Mouse (Mus musculus): ENCODE measurements around the gene Insm1. TPM values are rescaled to one million over a fixed set of nuclear protein-coding genes. Genes with fewer than 3 reads are reported as not detected.

Gene Insm1
- polyA plus RNA-seq, 1 experiment, result not detected

DNA sequence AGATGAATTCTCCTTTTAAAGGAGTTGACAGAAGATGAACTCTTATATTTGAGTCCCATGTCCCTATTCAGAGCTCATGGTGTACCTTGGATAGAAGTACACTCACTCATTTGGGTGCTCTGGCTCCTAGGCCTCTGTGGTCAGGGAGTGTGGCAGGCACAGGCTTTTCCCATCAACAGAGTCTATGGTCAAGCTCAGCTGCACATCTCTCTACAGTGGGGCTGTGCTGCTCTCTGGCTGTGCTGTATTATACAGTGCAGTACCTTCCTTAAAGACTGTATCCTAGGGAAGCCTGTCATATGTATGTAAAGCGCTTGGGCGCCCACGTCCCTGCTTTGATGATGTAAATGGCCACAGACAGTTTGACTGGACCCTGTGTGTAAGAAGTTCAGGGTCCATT lies 35.9 kb downstream of the Insm1 start:
- Histone ChIP-seq H3K36me3 (ENCODE audit: control insufficient read depth) (no peaks in the 10 kb centered on the region), H3K4me3 (replicated peaks) (no peak overlapping the region), H3K27me3 (ENCODE audit: control insufficient read depth) (no peaks in the 10 kb centered on the region), H3K4me1 (ENCODE audit: control insufficient read depth) (no peaks in the 10 kb centered on the region), H3K9me3 (ENCODE audit: control insufficient read depth, low read length) (no peaks in the 10 kb centered on the region)
- TF ChIP-seq GATA1 (IDR thresholded peaks at IDR 0.05; ENCODE audit: low read length), result no peak
- TF ChIP-seq TAL1 (IDR thresholded peaks at IDR 0.05; ENCODE audit: low read length), result no peak

DNA sequence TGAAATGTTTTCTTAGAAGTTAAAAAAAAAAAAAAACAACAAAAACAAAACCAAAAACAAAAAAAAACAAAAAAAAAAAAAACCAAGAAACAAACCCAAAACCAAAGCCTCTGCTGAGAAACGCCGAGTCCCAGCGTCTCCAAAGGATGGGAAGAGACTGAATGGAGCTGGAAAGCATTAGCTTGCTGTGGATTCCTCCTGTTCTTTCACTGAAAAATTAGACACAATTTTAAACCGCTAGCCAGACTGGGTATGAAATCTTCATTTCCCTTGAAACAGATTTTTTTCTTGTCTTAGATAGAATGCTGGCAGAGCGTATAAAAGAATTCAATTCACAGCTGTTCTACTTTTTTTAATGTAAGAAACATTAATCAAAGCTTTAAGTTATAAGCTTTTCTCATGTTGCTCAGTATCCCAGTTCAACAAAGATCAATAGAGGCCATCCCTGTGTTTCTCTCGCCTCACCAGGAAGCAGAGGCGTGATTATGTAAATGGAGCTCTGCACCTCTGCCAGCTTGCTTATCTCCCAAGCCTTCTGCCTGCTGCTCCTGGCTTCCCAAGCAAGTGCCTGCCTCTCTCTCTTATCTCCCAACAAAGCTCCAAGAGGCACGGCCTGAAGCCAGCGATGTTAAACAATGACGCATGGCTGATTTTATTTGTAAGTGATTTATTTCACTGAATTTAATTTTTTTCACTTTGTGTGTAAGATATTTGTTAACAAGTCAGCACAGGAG lies 37.2 kb downstream of the Insm1 start:
- Histone ChIP-seq H3K4me3 (replicated peaks) (no peak overlapping the region), H3K4me1 (ENCODE audit: control insufficient read depth) (no peaks in the 10 kb centered on the region), H3K36me3 (ENCODE audit: control insufficient read depth) (no peaks in the 10 kb centered on the region), H3K9me3 (ENCODE audit: control insufficient read depth, low read length) (no peaks in the 10 kb centered on the region), H3K27me3 (ENCODE audit: control insufficient read depth) (no peaks in the 10 kb centered on the region)
- TF ChIP-seq GATA1 (IDR thresholded peaks at IDR 0.05; ENCODE audit: low read length) (no peak), TAL1 (IDR thresholded peaks at IDR 0.05; ENCODE audit: low read length) (no peak)

- Histone ChIP-seq H3K4me3 (replicated peaks) (no peak overlapping the region), H3K4me1 (ENCODE audit: control insufficient read depth) (no peaks in the 10 kb centered on the region), H3K27me3 (ENCODE audit: control insufficient read depth) (no peaks in the 10 kb centered on the region), H3K36me3 (ENCODE audit: control insufficient read depth) (no peaks in the 10 kb centered on the region), H3K9me3 (ENCODE audit: control insufficient read depth, low read length) (no peaks in the 10 kb centered on the region)
- no peak for TF ChIP-seq GATA1 (IDR thresholded peaks at IDR 0.05; ENCODE audit: low read length)
- no peak for TF ChIP-seq TAL1 (IDR thresholded peaks at IDR 0.05; ENCODE audit: low read length)
These were observed 38.3 kb downstream of the Insm1 start for GRCm38 (mm10) chr2:146259787-146260560.

- Histone ChIP-seq H3K4me1 (ENCODE audit: control insufficient read depth) (no peaks in the 10 kb centered on the region), H3K36me3 (ENCODE audit: control insufficient read depth) (no peaks in the 10 kb centered on the region), H3K9me3 (ENCODE audit: control insufficient read depth, low read length) (no peaks in the 10 kb centered on the region), H3K4me3 (replicated peaks) (no peak overlapping the region), H3K27me3 (ENCODE audit: control insufficient read depth) (no peaks in the 10 kb centered on the region)
- TF ChIP-seq GATA1 (IDR thresholded peaks at IDR 0.05; ENCODE audit: low read length), result no peak
- TF ChIP-seq TAL1 (IDR thresholded peaks at IDR 0.05; ENCODE audit: low read length), result no peak
These were observed 39.4 kb downstream of the Insm1 start for GRCm38 (mm10) chr2:146261146-146261545.

DNA sequence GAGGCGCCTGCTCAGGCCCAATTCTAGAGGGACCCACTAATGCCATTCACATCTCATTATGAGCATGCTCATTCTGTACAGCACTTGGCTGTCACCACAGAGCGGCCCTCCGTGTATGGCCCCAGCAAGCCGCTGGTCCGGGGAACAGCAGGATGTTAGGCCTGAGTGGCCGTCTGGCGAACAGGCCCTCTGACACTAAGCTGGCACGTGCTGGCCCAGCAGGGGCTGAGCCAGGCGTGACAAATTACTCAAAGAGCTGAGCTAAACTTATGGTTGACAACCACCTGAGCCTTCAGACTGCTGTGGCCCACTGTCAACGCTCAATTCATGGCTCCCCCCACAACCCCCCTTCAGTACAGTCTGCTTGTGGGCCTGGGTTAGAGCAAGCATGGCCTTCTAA lies 40.5 kb downstream of the Insm1 start:
- no peak overlapping the region for H3K4me3 ChIP-seq (replicated peaks)
- H3K4me1 ChIP-seq (ENCODE audit: control insufficient read depth), result no peaks in the 10 kb centered on the region
- no peak for TF ChIP-seq TAL1 (IDR thresholded peaks at IDR 0.05; ENCODE audit: low read length)
- TF ChIP-seq GATA1 (IDR thresholded peaks at IDR 0.05; ENCODE audit: low read length), result no peak
- no peaks in the 10 kb centered on the region for H3K9me3 ChIP-seq (ENCODE audit: control insufficient read depth, low read length)
- no peaks in the 10 kb centered on the region for H3K27me3 ChIP-seq (ENCODE audit: control insufficient read depth)
- H3K36me3 ChIP-seq (ENCODE audit: control insufficient read depth), result no peaks in the 10 kb centered on the region

DNA sequence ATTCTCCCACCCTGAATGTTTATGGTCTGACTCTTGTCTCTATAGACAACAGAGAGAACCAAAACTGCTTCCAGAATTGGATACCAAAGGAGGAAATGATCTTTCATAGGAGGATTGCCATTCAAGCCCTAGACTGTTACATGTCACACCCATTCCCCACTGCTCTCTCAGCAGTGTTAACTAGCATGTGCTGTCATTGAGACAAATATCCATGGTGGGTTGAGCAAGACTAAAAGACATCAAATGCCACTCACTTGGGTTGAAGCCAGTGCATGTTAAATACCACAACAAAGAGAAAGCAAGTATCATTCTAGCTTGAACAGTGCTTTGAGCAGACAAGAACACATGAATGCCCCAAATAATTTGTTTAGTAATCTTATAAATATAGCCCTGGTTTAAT lies 41.2 kb downstream of the Insm1 start:
- Histone ChIP-seq H3K4me1 (ENCODE audit: control insufficient read depth) (no peaks in the 10 kb centered on the region), H3K36me3 (ENCODE audit: control insufficient read depth) (no peaks in the 10 kb centered on the region), H3K27me3 (ENCODE audit: control insufficient read depth) (no peaks in the 10 kb centered on the region), H3K4me3 (replicated peaks) (no peak overlapping the region), H3K9me3 (ENCODE audit: control insufficient read depth, low read length) (no peaks in the 10 kb centered on the region)
- TF ChIP-seq GATA1 (IDR thresholded peaks at IDR 0.05; ENCODE audit: low read length) (no peak), TAL1 (IDR thresholded peaks at IDR 0.05; ENCODE audit: low read length) (no peak)

GRCm38 (mm10) chr2:146265045-146265444 lies 43.3 kb downstream of the Insm1 start:
- no peaks in the 10 kb centered on the region for H3K27me3 ChIP-seq (ENCODE audit: control insufficient read depth)
- no peaks in the 10 kb centered on the region for H3K4me1 ChIP-seq (ENCODE audit: control insufficient read depth)
- H3K36me3 ChIP-seq (ENCODE audit: control insufficient read depth), result peaks cover 3% of the 10 kb centered on the region; the same call in 1 of the 2 replicates
- no peaks in the 10 kb centered on the region for H3K9me3 ChIP-seq (ENCODE audit: control insufficient read depth, low read length)
- H3K4me3 ChIP-seq (replicated peaks), result no peak overlapping the region
- TF ChIP-seq GATA1 (IDR thresholded peaks at IDR 0.05; ENCODE audit: low read length), result no peak
- no peak for TF ChIP-seq TAL1 (IDR thresholded peaks at IDR 0.05; ENCODE audit: low read length)

DNA sequence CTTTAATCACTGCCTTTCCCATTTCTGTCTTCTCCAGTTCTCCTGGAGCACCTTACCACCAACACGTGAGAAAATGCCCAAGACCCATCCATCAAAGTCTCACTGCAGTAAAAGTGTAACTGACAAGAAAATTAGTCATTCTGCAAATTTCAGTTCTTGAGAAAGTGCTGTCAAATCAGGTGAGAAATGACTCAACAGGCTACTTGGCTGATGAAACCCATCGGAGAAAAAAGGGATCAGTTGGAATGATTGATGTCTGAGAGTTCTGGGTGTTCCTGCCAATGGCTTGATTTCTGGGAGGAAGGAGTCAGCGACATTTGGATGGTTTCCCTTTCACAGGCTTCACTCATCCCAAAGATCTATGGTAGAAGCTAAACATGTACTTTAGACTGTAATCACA lies 44.8 kb downstream of the Insm1 start:
- Histone ChIP-seq H3K27me3 (ENCODE audit: control insufficient read depth) (no peaks in the 10 kb centered on the region), H3K4me1 (ENCODE audit: control insufficient read depth) (no peaks in the 10 kb centered on the region), H3K36me3 (ENCODE audit: control insufficient read depth) (peaks cover 3% of the 10 kb centered on the region; the same call in 1 of the 2 replicates), H3K4me3 (replicated peaks) (no peak overlapping the region), H3K9me3 (ENCODE audit: control insufficient read depth, low read length) (no peaks in the 10 kb centered on the region)
- TF ChIP-seq GATA1 (IDR thresholded peaks at IDR 0.05; ENCODE audit: low read length), result no peak

Measured in erythroblast, embryonic 14.5 days (primary cell).